Mouse (Mus musculus) liver, embryonic 15.5 days (tissue): Measurements from ENCODE around the gene Axin1. TPM values are rescaled to one million over a fixed set of nuclear protein-coding genes. Genes with fewer than 3 reads are reported as not detected.

Experiments used
- ATAC-seq: fragments of 200-750 bp; cut with Nextera tagmentation; 2 replicates; pipeline ENCODE4 v1.8.0; 2017; ENCODE audit warnings: moderate number of reproducible peaks, mild to moderate bottlenecking, moderate library complexity; ENCODE audit not compliant: insufficient read depth
- H3K27ac ChIP-seq: fragments of 300-500 bp; sonication (generic); replicated peaks from 2 replicates; pipeline ENCODE4 v1.5.1; 2015; ENCODE audit warnings: mild to moderate bottlenecking, inconsistent platforms
- H3K27me3 ChIP-seq: fragments of 300-500 bp; sonication (generic); 2 replicates; pipeline ENCODE4 v1.6.1; 2015; ENCODE audit warnings: mild to moderate bottlenecking, inconsistent platforms
- H3K36me3 ChIP-seq: fragments of 300-500 bp; sonication (generic); replicated peaks from 2 replicates; pipeline ENCODE4 v1.6.1; 2015; ENCODE audit warnings: moderate library complexity, mild to moderate bottlenecking, inconsistent platforms
- H3K4me1 ChIP-seq: fragments of 300-500 bp; sonication (generic); replicated peaks from 2 replicates; pipeline ENCODE4 v1.6.1; 2015; ENCODE audit warnings: inconsistent platforms
- H3K4me2 ChIP-seq: fragments of 300-500 bp; sonication (generic); 2 replicates; pipeline ENCODE4 v1.6.1; 2015; ENCODE audit warnings: moderate library complexity, mild to moderate bottlenecking, inconsistent platforms
- H3K4me3 ChIP-seq: fragments of 300-500 bp; sonication (generic); replicated peaks from 2 replicates; pipeline ENCODE4 v1.5.1; 2015; ENCODE audit warnings: mild to moderate bottlenecking, inconsistent platforms
- H3K9ac ChIP-seq: fragments of 300-500 bp; sonication (generic); 2 replicates; pipeline ENCODE4 v1.6.1; 2015; ENCODE audit warnings: moderate library complexity, mild to moderate bottlenecking, inconsistent platforms
- H3K9me3 ChIP-seq: fragments of 300-500 bp; sonication (generic); replicated peaks from 2 replicates; pipeline ENCODE4 v1.6.1; 2016; ENCODE audit warnings: inconsistent platforms
- WGBS: fragments of 180-500 bp; shearing (Covaris S2); methylation state at CpG from one replicate; pipeline ENCODE4 v1.1.7; 2015; ENCODE audit warnings: mixed read lengths; ENCODE audit not compliant: insufficient replicate concordance; 5-methylcytosine and 5-hydroxymethylcytosine counted together
- polyA plus RNA-seq: library from polyadenylated mRNA; unstranded; fragments of >200 nt; fragmentation: Nextera tagmentation; extraction: Ambion mirVana; gene quantifications from 2 replicates; pipeline ENCODE4 v1.2.1, GENCODE M21; 2015

Gene Axin1
- polyA plus RNA-seq, 1 experiment from 2014 or later = 7.1 TPM

DNA sequence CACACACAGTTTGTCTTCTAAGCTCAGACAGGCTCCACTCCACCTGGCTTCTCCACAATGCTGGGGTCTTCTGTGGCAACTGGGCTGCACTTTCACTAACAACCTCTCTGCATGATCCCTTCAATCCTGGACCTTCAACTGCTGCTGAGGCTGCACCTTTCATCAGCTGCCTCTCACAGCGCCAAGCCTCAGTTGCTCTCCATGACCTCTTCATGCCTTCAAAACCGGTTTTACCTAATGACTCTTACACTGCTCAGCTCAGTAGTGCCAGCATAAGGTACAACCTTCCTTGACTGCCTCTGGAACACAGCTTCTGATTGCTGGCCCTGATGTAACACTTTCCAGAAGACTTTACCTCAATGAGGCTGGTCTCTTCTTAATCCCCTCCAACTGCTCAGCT is 83.0 kb downstream of the Axin1 start:
- no peak for ATAC-seq
- Histone ChIP-seq H3K36me3 (no peaks in the 10 kb centered on the region), H3K9me3 (no peaks in the 10 kb centered on the region), H3K4me1 (no peaks in the 10 kb centered on the region), H3K27me3 (peaks cover 4% of the 10 kb centered on the region; the same call in 1 of the 2 replicates), H3K27ac (no peak overlapping the region), H3K4me3 (no peak overlapping the region), H3K4me2 (no peak overlapping the region), H3K9ac (no peak overlapping the region)
- 53% methylated on average over 2 of the region's 2 CpGs for WGBS

DNA sequence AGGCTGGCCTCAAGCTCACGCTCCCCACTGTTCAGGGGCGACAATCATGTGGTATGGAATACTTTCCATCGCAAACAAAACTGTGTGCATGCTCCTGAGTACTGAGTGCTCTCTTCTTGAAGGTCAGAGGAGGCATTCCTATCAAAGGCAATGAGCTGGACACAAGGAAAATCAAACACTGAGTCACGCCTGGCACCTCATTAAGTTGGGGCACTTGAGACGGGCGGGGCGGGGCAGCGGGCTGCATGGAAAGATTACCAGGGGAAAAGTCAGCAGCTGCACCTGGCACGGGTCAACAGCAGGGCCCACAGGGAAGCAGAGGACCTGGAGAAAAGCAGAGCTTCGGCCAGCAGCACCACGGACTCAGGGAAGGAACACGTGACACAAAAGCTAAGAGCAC is 86.7 kb downstream of the Axin1 start:
- H3K36me3 ChIP-seq = no peaks in the 10 kb centered on the region
- H3K4me3 ChIP-seq = no peak overlapping the region
- no peak overlapping the region for H3K4me2 ChIP-seq
- ATAC-seq = no peak
- H3K27ac ChIP-seq = no peak overlapping the region
- peaks cover 4% of the 10 kb centered on the region; the same call in 1 of the 2 replicates for H3K27me3 ChIP-seq
- no peaks in the 10 kb centered on the region for H3K4me1 ChIP-seq
- no peaks in the 10 kb centered on the region for H3K9me3 ChIP-seq
- no peak overlapping the region for H3K9ac ChIP-seq
- 62% methylated on average over 12 of the region's 12 CpGs for WGBS

DNA sequence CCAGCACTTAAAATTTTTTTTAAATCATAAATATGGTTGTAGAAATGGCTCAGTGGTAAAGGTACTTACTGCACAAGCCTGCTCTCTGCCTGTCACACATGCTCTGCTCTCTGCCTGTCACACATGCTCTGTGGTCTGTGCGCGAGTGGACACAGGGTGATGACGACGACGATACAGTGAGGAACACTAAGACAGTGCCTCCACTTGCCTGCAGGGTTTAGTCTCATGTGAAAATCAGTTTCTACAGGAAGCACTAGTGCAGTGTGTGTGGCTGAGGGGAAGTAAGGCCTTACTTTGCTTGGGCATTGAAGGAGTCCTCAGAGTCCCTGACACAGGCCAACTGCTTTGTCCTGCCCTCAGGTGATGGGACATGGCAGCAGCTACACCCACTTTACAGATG is 91.3 kb downstream of the Axin1 start:
- 55% methylated on average over 5 of the region's 5 CpGs for WGBS
- peaks cover 8% of the 10 kb centered on the region; the same call in 1 of the 2 replicates for H3K4me1 ChIP-seq
- ATAC-seq = no peak
- H3K27me3 ChIP-seq = no peaks in the 10 kb centered on the region
- H3K4me2 ChIP-seq = no peak overlapping the region
- no peaks in the 10 kb centered on the region for H3K9me3 ChIP-seq
- H3K9ac ChIP-seq = no peak overlapping the region
- H3K36me3 ChIP-seq = no peaks in the 10 kb centered on the region
- no peak overlapping the region for H3K27ac ChIP-seq
- H3K4me3 ChIP-seq = no peak overlapping the region

DNA sequence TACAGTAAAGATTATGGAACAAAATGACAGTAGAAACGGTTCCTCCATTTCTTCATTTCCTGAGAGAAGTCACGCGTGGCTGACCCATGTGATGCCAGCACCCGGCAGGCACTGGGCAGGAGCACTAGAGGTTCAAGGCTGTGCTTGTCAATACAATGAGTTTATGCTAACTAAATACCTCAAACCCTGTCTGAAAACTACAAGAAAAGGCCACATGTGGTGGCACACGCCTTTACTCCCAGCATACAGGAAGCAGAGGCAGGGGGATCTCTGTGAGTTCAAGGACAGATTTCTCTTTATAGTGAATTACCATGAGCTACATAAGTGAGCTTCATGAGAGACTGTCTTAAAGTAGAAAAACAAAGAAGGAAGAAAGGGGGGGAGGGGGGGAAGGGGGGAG is 92.7 kb downstream of the Axin1 start:
- H3K9ac ChIP-seq = no peak overlapping the region
- H3K4me2 ChIP-seq = no peak overlapping the region
- H3K36me3 ChIP-seq = no peaks in the 10 kb centered on the region
- no peak for ATAC-seq
- no peak overlapping the region for H3K4me3 ChIP-seq
- no peak overlapping the region for H3K27ac ChIP-seq
- H3K9me3 ChIP-seq = no peaks in the 10 kb centered on the region
- H3K4me1 ChIP-seq = peaks cover 22% of the 10 kb centered on the region
- WGBS = 66% methylated on average over 5 of the region's 5 CpGs
- H3K27me3 ChIP-seq = no peaks in the 10 kb centered on the region

DNA sequence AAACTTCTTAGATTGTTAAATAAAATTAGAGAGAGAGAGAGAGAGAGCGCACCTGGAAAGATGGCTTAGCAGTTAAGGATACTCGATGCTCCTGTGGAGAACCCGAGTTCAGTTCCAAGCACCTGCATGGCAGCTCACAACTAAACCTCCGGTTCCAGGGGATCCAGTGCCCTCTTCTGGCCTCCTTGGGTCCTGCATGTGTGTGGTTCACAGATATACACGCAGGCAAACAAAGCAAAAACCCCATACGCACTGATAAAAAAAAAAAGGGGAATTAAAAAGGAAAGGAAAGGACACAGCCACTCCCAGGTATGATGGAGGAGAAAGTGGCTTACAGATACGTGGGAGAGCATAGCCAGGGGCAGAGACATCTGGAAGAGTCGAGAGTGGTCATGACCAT is 94.4 kb downstream of the Axin1 start:
- no peaks in the 10 kb centered on the region for H3K9me3 ChIP-seq
- H3K27me3 ChIP-seq = no peaks in the 10 kb centered on the region
- 58% methylated on average over 8 of the region's 8 CpGs for WGBS
- peaks cover 37% of the 10 kb centered on the region for H3K4me1 ChIP-seq
- H3K9ac ChIP-seq = no peak overlapping the region
- no peak overlapping the region for H3K27ac ChIP-seq
- no peak overlapping the region for H3K4me2 ChIP-seq
- no peaks in the 10 kb centered on the region for H3K36me3 ChIP-seq
- ATAC-seq = no peak
- H3K4me3 ChIP-seq = no peak overlapping the region

DNA sequence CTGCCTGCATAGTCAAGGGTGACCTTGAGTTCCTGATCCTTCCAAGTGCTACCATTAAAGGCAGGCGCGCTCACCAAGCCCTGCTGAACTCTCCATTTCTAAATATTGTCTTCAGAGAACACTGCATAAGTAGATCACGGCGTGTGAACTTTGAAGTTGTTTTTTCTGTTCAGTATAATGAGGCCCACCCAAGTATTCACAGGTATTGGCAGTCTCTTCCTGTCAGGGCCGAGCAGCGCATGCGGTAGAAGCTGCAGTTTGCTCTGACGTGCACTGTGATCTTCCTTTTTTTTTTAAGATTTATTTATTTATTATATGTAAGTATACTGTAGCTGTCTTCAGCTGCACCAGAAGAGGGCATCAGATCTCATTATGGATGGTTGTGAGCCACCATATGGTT is 95.9 kb downstream of the Axin1 start:
- no peaks in the 10 kb centered on the region for H3K27me3 ChIP-seq
- H3K27ac ChIP-seq = no peak overlapping the region
- H3K9me3 ChIP-seq = no peaks in the 10 kb centered on the region
- H3K9ac ChIP-seq = no peak overlapping the region
- H3K4me1 ChIP-seq = peaks cover 49% of the 10 kb centered on the region
- no peak for ATAC-seq
- no peak overlapping the region for H3K4me3 ChIP-seq
- WGBS = 79% methylated on average over 8 of the region's 8 CpGs
- H3K4me2 ChIP-seq = no peak overlapping the region
- no peaks in the 10 kb centered on the region for H3K36me3 ChIP-seq

DNA sequence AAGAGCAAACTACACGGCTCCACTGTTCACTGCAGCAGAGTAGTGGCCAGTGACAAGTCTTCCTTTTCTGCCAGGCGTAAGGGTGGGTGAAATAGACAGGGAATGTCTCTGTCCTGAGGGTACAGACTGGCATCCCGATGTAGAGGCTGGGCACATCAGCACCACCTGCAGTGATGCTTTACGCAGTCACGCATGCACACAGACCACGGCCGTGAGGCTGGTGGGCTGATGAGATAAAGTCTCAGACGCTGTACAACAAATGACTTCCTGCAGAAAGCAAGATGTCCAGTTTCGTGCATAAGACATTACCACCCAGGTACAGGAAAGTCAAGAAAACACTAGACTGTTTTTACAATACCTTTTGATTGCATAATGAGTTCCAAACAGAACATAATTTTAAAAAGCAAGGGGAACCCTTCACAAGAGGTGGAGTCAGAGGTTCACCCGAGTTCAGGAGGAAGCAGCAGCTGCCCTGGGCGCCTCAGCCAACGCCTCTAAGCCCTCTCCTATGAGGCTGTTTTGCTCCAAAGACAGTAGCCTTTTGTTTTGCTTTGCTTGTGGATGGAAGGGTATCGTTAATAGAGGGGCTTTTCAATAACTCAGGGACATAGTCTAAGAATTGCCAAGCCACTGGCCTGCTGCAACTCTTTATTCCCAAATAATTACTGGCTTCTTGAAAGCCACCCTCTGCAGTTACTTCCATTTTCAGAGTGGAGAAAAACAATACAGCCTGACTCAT is 96.8 kb downstream of the Axin1 start:
- peaks cover 57% of the 10 kb centered on the region for H3K4me1 ChIP-seq
- WGBS = 31% methylated on average over 13 of the region's 13 CpGs
- peak overlapping the region; percentile 25; the same call in 1 of the 2 replicates for H3K27ac ChIP-seq
- H3K36me3 ChIP-seq = no peaks in the 10 kb centered on the region
- no peak for ATAC-seq
- peak overlapping the region; percentile 10; the same call in 1 of the 2 replicates for H3K4me2 ChIP-seq
- no peaks in the 10 kb centered on the region for H3K9me3 ChIP-seq
- H3K4me3 ChIP-seq = no peak overlapping the region
- no peak overlapping the region for H3K9ac ChIP-seq
- no peaks in the 10 kb centered on the region for H3K27me3 ChIP-seq

DNA sequence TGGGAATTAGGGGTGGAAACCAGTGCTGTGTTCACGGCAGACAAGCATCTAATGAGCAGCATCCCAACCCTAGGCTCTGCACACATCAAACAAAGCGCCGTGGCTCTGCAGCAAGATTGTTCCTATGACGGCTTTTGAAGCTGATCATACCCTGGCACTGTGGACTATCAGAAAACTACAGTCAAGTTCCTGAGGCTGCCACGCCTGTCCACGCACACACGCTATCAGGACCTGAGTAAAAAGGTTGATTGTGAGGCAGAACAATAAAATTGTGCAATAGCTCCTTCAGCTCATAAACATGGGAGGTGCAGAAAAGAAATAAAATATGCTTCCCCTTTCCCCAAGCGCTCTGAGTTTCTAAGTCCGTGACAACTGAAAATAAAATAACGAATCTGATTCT is 99.2 kb downstream of the Axin1 start:
- Histone ChIP-seq H3K4me3 (no peak overlapping the region), H3K27me3 (no peaks in the 10 kb centered on the region), H3K4me2 (no peak overlapping the region), H3K36me3 (no peaks in the 10 kb centered on the region), H3K9ac (no peak overlapping the region), H3K4me1 (peaks cover 69% of the 10 kb centered on the region), H3K27ac (0 out of 2 replicates have a peak overlapping the region, but pooled peaks have one; percentile 10), H3K9me3 (no peaks in the 10 kb centered on the region)
- WGBS = 29% methylated on average over 10 of the region's 10 CpGs
- ATAC-seq = 0 out of 2 replicates have a peak, but pooled peaks have one; percentile 22

DNA sequence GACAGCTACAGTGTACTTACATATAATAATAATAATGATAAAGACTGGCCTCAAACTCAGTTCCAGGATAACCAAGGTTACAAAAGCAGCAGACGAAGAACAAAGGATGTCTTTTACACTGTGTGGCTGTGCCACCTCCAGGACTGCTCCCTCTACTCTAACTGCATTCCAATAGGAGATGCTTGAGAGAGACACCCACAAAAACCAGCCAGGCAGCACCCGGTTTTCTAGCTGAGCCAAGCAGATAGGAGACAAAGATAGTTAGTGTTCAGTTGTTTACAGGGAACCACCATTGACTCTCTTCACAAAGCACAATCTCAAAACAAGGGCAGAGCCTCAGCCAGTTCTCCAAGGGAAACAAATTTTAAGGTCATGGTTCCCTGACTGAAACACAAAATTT is 101.1 kb downstream of the Axin1 start:
- Histone ChIP-seq H3K27ac (peak overlapping the region; percentile 22; the same call in 1 of the 2 replicates), H3K4me2 (peak overlapping the region; percentile 14)

DNA sequence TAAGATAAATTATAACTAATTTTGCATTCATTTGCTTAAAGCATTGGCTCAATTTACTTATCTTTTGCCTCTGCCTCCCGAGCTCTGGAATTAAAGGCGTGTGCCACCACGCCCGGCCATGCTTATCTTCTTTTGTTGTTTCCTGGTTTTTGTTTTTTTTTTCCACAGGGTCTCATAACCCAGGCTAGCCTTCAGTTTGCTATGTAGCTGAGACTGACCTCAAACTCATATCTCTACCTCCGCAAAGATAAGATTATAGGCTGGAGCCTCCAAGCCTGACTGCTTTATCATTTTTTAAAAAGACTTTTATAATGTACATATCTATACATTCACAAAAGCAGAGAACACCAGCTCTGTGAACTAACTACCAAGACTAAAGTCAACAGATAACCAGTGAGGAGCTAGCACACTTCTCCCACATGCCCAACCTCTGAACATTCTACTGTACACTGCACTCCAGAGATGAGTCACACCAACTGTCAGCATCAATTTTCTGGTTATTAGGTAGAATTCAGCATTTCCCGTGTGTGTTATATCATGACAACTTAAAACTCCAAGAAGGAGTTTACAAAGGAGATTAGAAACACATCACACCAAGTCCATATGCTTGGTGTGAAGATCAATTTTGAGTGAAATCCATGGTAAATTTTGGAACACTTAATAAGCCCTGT is 101.8 kb downstream of the Axin1 start:
- H3K4me3 ChIP-seq = no peak overlapping the region
- H3K27ac ChIP-seq = peak overlapping the region; percentile 51; the same call in 1 of the 2 replicates
- H3K36me3 ChIP-seq = no peaks in the 10 kb centered on the region
- WGBS = 19% methylated on average over 6 of the region's 6 CpGs
- ATAC-seq = no peak
- peak overlapping the region; percentile 14 for H3K4me2 ChIP-seq
- H3K4me1 ChIP-seq = peaks cover 83% of the 10 kb centered on the region
- no peak overlapping the region for H3K9ac ChIP-seq
- H3K9me3 ChIP-seq = no peaks in the 10 kb centered on the region
- no peaks in the 10 kb centered on the region for H3K27me3 ChIP-seq

More for the DNA sequence above, 101.1 kb downstream of the Axin1 start:
- Histone ChIP-seq H3K4me3 (no peak overlapping the region), H3K4me1 (peaks cover 88% of the 10 kb centered on the region), H3K36me3 (no peaks in the 10 kb centered on the region), H3K9me3 (no peaks in the 10 kb centered on the region), H3K9ac (no peak overlapping the region), H3K27me3 (no peaks in the 10 kb centered on the region)
- WGBS = 41% methylated on average over 2 of the region's 2 CpGs
- ATAC-seq = no peak

DNA sequence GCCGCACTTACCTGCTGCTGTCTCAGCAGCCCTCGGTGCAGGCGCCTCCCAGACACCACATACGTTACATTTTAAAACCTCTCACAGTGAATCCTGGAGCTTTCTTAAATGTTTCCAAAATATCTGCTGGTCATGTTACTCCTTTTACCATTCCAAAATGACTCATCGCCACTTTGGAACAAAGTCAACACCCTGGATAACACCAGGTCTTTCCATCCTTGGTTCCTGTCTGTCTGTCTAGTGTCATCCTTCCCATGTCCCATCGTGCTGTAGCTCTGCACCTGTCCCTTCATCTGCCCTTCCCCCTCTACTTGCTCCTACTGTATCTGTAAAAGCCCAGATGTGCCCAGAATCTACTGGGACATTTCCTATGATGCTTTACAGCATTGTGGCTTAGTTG is 102.5 kb downstream of the Axin1 start:
- no peak for ATAC-seq
- 66% methylated on average over 6 of the region's 6 CpGs for WGBS
- Histone ChIP-seq H3K4me2 (no peak overlapping the region), H3K9me3 (no peaks in the 10 kb centered on the region), H3K4me1 (peaks cover 76% of the 10 kb centered on the region), H3K27ac (peak overlapping the region; percentile 51; the same call in 1 of the 2 replicates), H3K9ac (no peak overlapping the region), H3K4me3 (no peak overlapping the region), H3K27me3 (no peaks in the 10 kb centered on the region), H3K36me3 (no peaks in the 10 kb centered on the region)
